Mouse (Mus musculus): ENCODE measurements around the gene Adcy3. TPM values are rescaled to one million over a fixed set of nuclear protein-coding genes. Genes with fewer than 3 reads are reported as not detected.

The Adcy3 gene
- total and polyA plus RNA-seq, 2 experiments: 0.65 to 0.80 TPM

GRCm38 (mm10) chr12:4208405-4209133 is 75.7 kb downstream of the Adcy3 start:
- Histone ChIP-seq H3K4me1 (ENCODE audit: control insufficient read depth, insufficient read depth, low read length) (peaks cover 6% of the 10 kb centered on the region; the same call in 1 of the 2 replicates), H3K79me2 (ENCODE audit: control insufficient read depth, insufficient read depth, low read length) (no peaks in the 10 kb centered on the region), H3K27me3 (ENCODE audit: control insufficient read depth, insufficient read depth, low read length) (no peaks in the 10 kb centered on the region), H3K9ac (ENCODE audit: low read depth, low read length) (no peak overlapping the region), H3K36me3 (ENCODE audit: control insufficient read depth, insufficient read depth, low read length) (peaks cover 2% of the 10 kb centered on the region; the same call in 1 of the 2 replicates), H3K27ac (replicated peaks; ENCODE audit: insufficient read depth, low read depth, low read length) (no peak overlapping the region), H3K4me3 (ENCODE audit: insufficient read depth, low read depth, low read length) (no peak overlapping the region)
- peak; percentile 22 for DNase-seq (ENCODE audit: extremely low read depth, low read depth, low spot score)
- TF ChIP-seq POLR2A (IDR thresholded peaks at IDR 0.05; ENCODE audit: extremely low read depth, insufficient read depth, low read length): no peak
- peak; percentile 39 for TF ChIP-seq CTCF (IDR thresholded peaks at IDR 0.05; ENCODE audit: low read depth, low read length)
- 78% methylated on average over 15 of the region's 15 CpGs for WGBS

GRCm38 (mm10) chr12:4209196-4209595 is 76.3 kb downstream of the Adcy3 start:
- Histone ChIP-seq H3K4me1 (ENCODE audit: control insufficient read depth, insufficient read depth, low read length) (peaks cover 6% of the 10 kb centered on the region; the same call in 1 of the 2 replicates), H3K9ac (ENCODE audit: low read depth, low read length) (no peak overlapping the region), H3K36me3 (ENCODE audit: control insufficient read depth, insufficient read depth, low read length) (peaks cover 2% of the 10 kb centered on the region; the same call in 1 of the 2 replicates), H3K27ac (replicated peaks; ENCODE audit: insufficient read depth, low read depth, low read length) (no peak overlapping the region), H3K4me3 (ENCODE audit: insufficient read depth, low read depth, low read length) (no peak overlapping the region), H3K27me3 (ENCODE audit: control insufficient read depth, insufficient read depth, low read length) (no peaks in the 10 kb centered on the region), H3K79me2 (ENCODE audit: control insufficient read depth, insufficient read depth, low read length) (no peaks in the 10 kb centered on the region)
- 96% methylated on average over 9 of the region's 9 CpGs for WGBS
- TF ChIP-seq CTCF (IDR thresholded peaks at IDR 0.05; ENCODE audit: low read depth, low read length) (no peak), POLR2A (IDR thresholded peaks at IDR 0.05; ENCODE audit: extremely low read depth, insufficient read depth, low read length) (no peak)
- DNase-seq (ENCODE audit: extremely low read depth, low read depth, low spot score): no peak

- TF ChIP-seq CTCF (IDR thresholded peaks at IDR 0.05; ENCODE audit: low read depth, low read length): 0 out of 2 replicates have a peak, but pooled peaks have one; percentile 32
- TF ChIP-seq POLR2A (IDR thresholded peaks at IDR 0.05; ENCODE audit: extremely low read depth, insufficient read depth, low read length): no peak
- Histone ChIP-seq H3K79me2 (ENCODE audit: control insufficient read depth, insufficient read depth, low read length) (no peaks in the 10 kb centered on the region), H3K36me3 (ENCODE audit: control insufficient read depth, insufficient read depth, low read length) (peaks cover 6% of the 10 kb centered on the region), H3K9ac (ENCODE audit: low read depth, low read length) (no peak overlapping the region), H3K4me3 (ENCODE audit: insufficient read depth, low read depth, low read length) (no peak overlapping the region), H3K4me1 (ENCODE audit: control insufficient read depth, insufficient read depth, low read length) (no peaks in the 10 kb centered on the region), H3K27ac (replicated peaks; ENCODE audit: insufficient read depth, low read depth, low read length) (no peak overlapping the region), H3K27me3 (ENCODE audit: control insufficient read depth, insufficient read depth, low read length) (no peaks in the 10 kb centered on the region)
- peak; percentile 43 for DNase-seq (ENCODE audit: extremely low read depth, low read depth, low spot score)
- 85% methylated on average over 9 of the region's 9 CpGs for WGBS
Observed at GRCm38 (mm10) chr12:4211174-4211573, 78.3 kb downstream of the Adcy3 start.

- no peaks in the 10 kb centered on the region for H3K79me2 ChIP-seq (ENCODE audit: control insufficient read depth, insufficient read depth, low read length)
- no peak overlapping the region for H3K27ac ChIP-seq (replicated peaks; ENCODE audit: insufficient read depth, low read depth, low read length)
- TF ChIP-seq POLR2A (IDR thresholded peaks at IDR 0.05; ENCODE audit: extremely low read depth, insufficient read depth, low read length): no peak
- no peak for TF ChIP-seq CTCF (IDR thresholded peaks at IDR 0.05; ENCODE audit: low read depth, low read length)
- no peak overlapping the region for H3K9ac ChIP-seq (ENCODE audit: low read depth, low read length)
- no peak for DNase-seq (ENCODE audit: extremely low read depth, low read depth, low spot score)
- H3K27me3 ChIP-seq (ENCODE audit: control insufficient read depth, insufficient read depth, low read length): no peaks in the 10 kb centered on the region
- no peak overlapping the region for H3K4me3 ChIP-seq (ENCODE audit: insufficient read depth, low read depth, low read length)
- no peaks in the 10 kb centered on the region for H3K4me1 ChIP-seq (ENCODE audit: control insufficient read depth, insufficient read depth, low read length)
- 83% methylated on average over 8 of the region's 8 CpGs for WGBS
- peaks cover 9% of the 10 kb centered on the region for H3K36me3 ChIP-seq (ENCODE audit: control insufficient read depth, insufficient read depth, low read length)
Observed at GRCm38 (mm10) chr12:4212908-4213307, 80.0 kb downstream of the Adcy3 start.

- H3K9ac ChIP-seq (ENCODE audit: low read depth, low read length): no peak overlapping the region
- peaks cover 6% of the 10 kb centered on the region; the same call in 1 of the 2 replicates for H3K79me2 ChIP-seq (ENCODE audit: control insufficient read depth, insufficient read depth, low read length)
- peaks cover 7% of the 10 kb centered on the region; the same call in 1 of the 2 replicates for H3K36me3 ChIP-seq (ENCODE audit: control insufficient read depth, insufficient read depth, low read length)
- H3K4me1 ChIP-seq (ENCODE audit: control insufficient read depth, insufficient read depth, low read length): peaks cover 5% of the 10 kb centered on the region; the same call in 1 of the 2 replicates
- TF ChIP-seq POLR2A (IDR thresholded peaks at IDR 0.05; ENCODE audit: extremely low read depth, insufficient read depth, low read length): no peak
- no peak for TF ChIP-seq CTCF (IDR thresholded peaks at IDR 0.05; ENCODE audit: low read depth, low read length)
- no peaks in the 10 kb centered on the region for H3K27me3 ChIP-seq (ENCODE audit: control insufficient read depth, insufficient read depth, low read length)
- H3K4me3 ChIP-seq (ENCODE audit: insufficient read depth, low read depth, low read length): no peak overlapping the region
- DNase-seq (ENCODE audit: extremely low read depth, low read depth, low spot score): no peak
- H3K27ac ChIP-seq (replicated peaks; ENCODE audit: insufficient read depth, low read depth, low read length): no peak overlapping the region
- 92% methylated on average over 7 of the region's 7 CpGs for WGBS
Observed at GRCm38 (mm10) chr12:4230156-4230555, 97.3 kb downstream of the Adcy3 start.

- Histone ChIP-seq H3K79me2 (ENCODE audit: control insufficient read depth, insufficient read depth, low read length) (peaks cover 5% of the 10 kb centered on the region; the same call in 1 of the 2 replicates), H3K36me3 (ENCODE audit: control insufficient read depth, insufficient read depth, low read length) (peaks cover 2% of the 10 kb centered on the region; the same call in 1 of the 2 replicates), H3K4me3 (ENCODE audit: insufficient read depth, low read depth, low read length) (no peak overlapping the region), H3K27me3 (ENCODE audit: control insufficient read depth, insufficient read depth, low read length) (no peaks in the 10 kb centered on the region), H3K27ac (replicated peaks; ENCODE audit: insufficient read depth, low read depth, low read length) (no peak overlapping the region), H3K4me1 (ENCODE audit: control insufficient read depth, insufficient read depth, low read length) (peaks cover 5% of the 10 kb centered on the region; the same call in 1 of the 2 replicates), H3K9ac (ENCODE audit: low read depth, low read length) (no peak overlapping the region)
- peak; percentile 9 for DNase-seq (ENCODE audit: extremely low read depth, low read depth, low spot score)
- 38% methylated on average over 4 of the region's 4 CpGs for WGBS
- no peak for TF ChIP-seq CTCF (IDR thresholded peaks at IDR 0.05; ENCODE audit: low read depth, low read length)
- no peak for TF ChIP-seq POLR2A (IDR thresholded peaks at IDR 0.05; ENCODE audit: extremely low read depth, insufficient read depth, low read length)
Observed at GRCm38 (mm10) chr12:4232777-4233176, 99.9 kb downstream of the Adcy3 start.

Data from liver, adult 2 months (tissue).